Mouse (Mus musculus): ENCODE results near the gene Hrc.

- TF ChIP-seq CTCF (IDR thresholded peaks at IDR 0.05; ENCODE audit: borderline replicate concordance, insufficient read depth, low read length) (peak; percentile 71; the same call in 1 of the 2 replicates), POLR2A (IDR thresholded peaks at IDR 0.05; ENCODE audit: low read depth, low read length) (no peak)
Observed at GRCm38 (mm10) chr7:45300270-45300669, 34.8 kb upstream of the Hrc start.

Measured in embryonic fibroblast, embryonic 13.5 days (primary cell).